Mouse (Mus musculus) CH12.LX (cell line): ENCODE measurements around the gene Arhgef25.

Experiments used
- CTCF ChIP-seq, 2 experiments: IDR thresholded peaks in 1 of 2; conservative IDR thresholded peaks in 1 of 2; 2 replicates each; pipeline ENCODE4 v1.5.1; 2011 to 2012; ENCODE audit warnings: low read depth in 2 of 2, low read length in 2 of 2, improper control_type of control experiment in 1 of 2, inconsistent platforms in 1 of 2, mild to moderate bottlenecking in 1 of 2, moderate library complexity in 1 of 2
- GABPA ChIP-seq: IDR thresholded peaks from 2 replicates; pipeline ENCODE4 v1.6.1; 2012; ENCODE audit warnings: low read depth, low read length, improper control_type of control experiment, inconsistent platforms; ENCODE audit not compliant: insufficient replicate concordance
- MAX ChIP-seq: IDR thresholded peaks from 2 replicates; pipeline ENCODE4 v1.6.1; 2011; ENCODE audit warnings: low read length, improper control_type of control experiment
- MYC ChIP-seq: IDR thresholded peaks from 2 replicates; pipeline ENCODE4 v1.6.1; 2011; ENCODE audit warnings: low read depth, mild to moderate bottlenecking, improper control_type of control experiment, low read length
- POLR2A ChIP-seq: IDR thresholded peaks from 2 replicates; pipeline ENCODE4 v1.6.1; 2011; ENCODE audit warnings: low read depth, mild to moderate bottlenecking, improper control_type of control experiment, low read length
- ZC3H11A ChIP-seq: IDR thresholded peaks from 2 replicates; pipeline ENCODE4 v1.6.1; 2012; ENCODE audit warnings: low read depth, mild to moderate bottlenecking, inconsistent platforms, low read length, improper control_type of control experiment
- ZMIZ1 ChIP-seq: IDR thresholded peaks from 2 replicates; pipeline ENCODE4 v1.6.1; 2012; ENCODE audit warnings: low read depth, mild to moderate bottlenecking, inconsistent platforms, low read length, improper control_type of control experiment

- no peak for TF ChIP-seq ZC3H11A
- TF ChIP-seq POLR2A, result no peak
- no peak for TF ChIP-seq ZMIZ1
- no peak for TF ChIP-seq MAX
- TF ChIP-seq GABPA, result no peak
- TF ChIP-seq MYC, result no peak
- TF ChIP-seq CTCF (conservative IDR thresholded peaks at IDR 0.05 in 1 of 2, IDR thresholded peaks at IDR 0.05 in 1 of 2; ENCODE audit: low read depth in 2 of 2, low read length in 2 of 2), result no peak
Measured at GRCm38 (mm10) chr10:127176756-127177155, 13.1 kb downstream of the Arhgef25 start.
